Mouse (Mus musculus) urinary bladder, postnatal 4 days (tissue): ENCODE measurements at regions not wholly inside any gene's neighbourhood (a gene's known extent, or its start where the extent isn't known, plus 50 kb on each side); places are given as distances from the start of the nearest gene placed in this dataset.
"Not testable (repeated sequence)": the region's sequence is repeated elsewhere in the genome, so short reads cannot be mapped to it uniquely, and the experiment has no call there.

Experiments
- DNase-seq, 2 experiments: peaks; one replicate each; pipeline ENCODE4 v3.0.0; 2021 to 2022; ENCODE audit warnings: low spot score in 2 of 2

DNA sequence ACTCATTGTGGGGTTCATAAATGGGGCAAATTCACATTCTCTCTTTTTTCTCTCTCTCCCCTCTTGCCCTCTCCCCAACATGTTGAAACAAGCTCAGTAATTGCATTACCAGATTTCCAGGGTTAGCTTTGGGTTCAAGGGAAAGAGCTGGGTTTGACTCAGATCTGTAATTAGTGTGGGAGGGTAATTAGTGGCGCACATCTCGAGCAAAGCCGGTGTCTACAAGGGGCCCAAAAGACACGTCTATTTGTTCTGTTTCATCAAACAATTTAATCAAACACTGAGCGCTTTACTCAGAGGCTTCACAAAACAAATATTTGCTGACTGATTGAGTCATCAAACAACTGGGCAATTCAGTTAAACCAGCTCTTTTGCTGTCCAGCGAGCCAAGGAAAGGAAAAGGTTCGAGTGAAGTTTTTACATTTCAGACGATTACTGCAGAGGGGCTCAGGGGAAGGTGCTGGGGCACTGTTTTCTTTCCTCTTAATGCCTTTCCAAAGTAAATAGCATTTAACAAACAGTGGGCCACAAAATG, 193.6 kb upstream of the Six2 start:
- DNase-seq: no peak

DNA sequence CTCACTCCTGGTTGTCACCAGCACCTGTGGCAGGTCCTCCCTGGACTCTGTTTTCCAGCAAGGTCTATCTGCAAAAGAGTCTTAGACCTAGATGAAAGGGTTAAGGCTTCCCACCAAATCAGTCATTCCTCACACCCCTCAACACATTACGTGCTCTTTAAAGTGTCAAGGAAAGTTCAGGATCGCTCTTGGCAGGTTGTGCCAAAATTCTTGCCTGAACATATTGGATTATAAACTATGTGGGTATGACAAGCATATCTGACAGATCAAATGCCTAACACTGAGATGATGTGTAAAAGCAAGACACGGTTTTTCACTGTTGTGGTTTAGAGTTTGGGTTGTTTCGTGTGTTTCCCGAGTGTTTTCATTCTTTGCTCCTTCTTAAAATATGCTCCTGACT, 193.0 kb upstream of the Six2 start:
- no peak for DNase-seq

DNA sequence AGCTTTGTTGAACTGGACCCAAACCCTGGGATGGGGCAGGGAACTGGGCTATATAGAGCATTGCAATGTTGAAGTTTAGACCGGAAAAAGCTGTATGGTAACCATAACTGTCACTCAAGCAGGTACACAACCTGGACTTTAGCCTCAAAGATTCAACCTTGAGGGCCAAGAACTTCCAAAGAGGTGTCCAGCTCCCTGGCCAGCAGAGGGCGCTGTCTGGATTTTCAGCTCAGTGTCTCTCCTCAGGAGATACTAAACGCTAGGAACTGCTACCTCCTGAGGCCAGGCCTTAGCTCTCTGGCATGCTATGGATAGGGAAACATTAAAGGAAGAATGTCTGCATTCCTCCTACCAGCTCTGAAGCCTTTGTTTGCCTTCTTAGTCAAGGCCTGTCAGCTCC, 189.4 kb upstream of the Six2 start:
- no peak for DNase-seq

DNA sequence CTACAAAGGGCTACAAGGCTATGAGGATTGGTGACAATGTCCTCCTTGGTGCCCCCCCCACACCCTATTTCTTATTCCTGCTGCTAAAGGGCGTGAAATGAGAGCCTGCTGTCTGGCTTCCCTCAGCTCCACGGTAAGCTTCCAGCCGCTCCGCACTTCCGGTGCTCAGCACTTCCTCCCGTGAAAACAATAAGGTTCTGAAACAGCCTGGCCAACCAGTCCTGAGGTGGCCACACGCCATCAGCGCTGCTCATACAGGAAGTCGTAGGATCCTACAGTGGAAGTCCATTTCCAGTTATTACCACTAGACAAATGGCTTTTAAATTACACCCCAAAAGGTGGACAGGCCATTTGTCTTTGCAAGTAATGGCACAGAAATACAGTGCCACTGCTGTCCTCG, 188.8 kb upstream of the Six2 start:
- no peak for DNase-seq

DNA sequence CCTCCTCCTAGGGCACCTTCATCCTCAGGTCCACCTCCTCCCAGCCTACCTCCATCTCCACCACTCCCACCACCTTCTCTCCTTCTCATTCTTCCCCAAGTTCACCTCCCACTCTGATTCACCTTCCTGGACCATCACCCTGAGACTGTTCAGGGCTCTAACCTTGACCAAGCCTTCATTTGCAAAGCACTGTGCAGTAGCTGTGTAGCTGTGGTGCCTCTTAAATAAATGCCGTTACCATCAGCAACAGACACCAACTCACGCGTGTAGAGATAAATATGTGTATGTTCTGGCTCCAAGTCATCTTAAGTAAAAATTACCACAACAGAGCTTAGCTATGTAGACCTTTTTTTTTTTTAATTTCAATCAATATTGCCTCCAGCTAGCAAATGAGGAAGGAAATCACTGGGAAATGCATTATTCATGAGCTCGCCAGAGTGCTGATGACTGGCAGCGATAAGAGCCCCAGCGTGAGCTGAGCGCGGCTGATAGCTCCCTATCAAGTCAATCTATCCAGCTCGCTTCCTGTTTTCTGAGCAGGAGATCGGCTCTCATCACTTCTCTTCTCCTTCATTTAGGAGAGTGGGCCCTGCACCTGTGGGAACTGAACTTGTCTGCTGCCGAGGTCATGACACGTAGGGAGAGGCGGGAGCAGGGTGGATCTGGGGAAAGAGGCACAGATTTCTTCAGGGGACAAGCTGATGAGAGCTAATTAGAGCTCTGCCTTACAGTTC, 185.9 kb upstream of the Six2 start:
- no peak for DNase-seq

DNA sequence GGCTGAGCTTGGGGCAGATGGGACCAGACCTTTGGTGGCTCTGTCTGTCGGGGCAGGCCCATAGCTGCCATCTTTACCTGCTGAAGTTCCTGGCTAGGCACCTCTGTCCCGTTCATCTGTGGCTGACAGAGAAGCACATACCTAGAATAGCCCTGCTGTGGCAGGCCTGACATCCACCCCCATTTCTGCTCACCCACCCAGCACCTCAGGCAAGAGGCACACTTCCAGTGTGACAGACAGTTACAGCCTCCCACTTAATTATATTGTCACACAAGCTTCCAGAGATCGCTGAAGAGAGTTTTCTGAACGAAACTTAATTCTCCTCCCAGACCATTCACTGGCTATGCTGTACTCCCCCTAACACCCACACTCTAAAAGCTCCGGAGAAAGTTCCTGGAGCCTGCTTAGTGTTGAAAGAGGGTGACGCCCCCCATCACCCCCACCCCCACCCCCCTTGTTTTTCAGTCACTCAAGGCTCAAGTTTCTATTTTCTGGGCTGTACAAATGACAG, 184.9 kb upstream of the Six2 start:
- DNase-seq: no peak

DNA sequence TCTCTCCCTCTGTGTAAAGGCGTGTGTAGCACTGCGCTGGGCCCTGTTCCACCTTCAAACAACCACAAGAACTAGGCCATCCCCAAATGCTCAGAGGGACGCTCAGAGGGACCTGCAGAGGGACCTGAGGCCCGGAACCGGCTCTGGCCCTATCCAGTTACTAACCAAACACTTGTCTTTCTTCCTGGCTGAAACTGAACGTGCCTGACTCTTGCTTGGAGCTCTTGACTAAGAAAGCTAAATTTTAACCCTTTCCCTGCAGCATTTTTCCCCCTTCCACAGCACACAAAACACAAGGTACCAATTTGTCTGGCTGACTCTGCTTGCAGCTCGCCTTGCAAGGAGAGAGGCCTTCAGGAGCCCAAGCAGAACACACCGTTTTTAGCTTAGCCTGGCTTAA, 182.3 kb upstream of the Six2 start:
- no peak for DNase-seq

DNA sequence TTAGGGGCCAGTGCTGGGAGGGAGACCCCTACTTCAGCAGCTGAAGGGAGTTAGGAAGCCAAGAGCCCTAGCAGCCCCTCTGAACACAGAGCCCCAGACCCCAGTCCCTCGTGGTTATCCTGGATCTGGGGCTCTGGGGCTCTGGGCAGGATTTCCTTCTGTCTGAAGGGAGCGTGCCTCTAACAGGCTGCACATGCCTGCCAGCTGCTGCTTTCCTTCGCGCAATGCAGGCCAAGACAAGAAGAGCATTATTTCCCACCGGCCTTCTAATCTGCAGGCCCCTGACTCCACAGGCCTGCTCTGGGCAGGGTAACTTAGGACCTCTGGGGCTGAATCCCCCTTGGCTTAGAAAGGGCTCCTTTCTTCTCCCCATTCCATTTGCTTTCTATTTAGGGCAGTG, 181.1 kb upstream of the Six2 start:
- DNase-seq: no peak

DNA sequence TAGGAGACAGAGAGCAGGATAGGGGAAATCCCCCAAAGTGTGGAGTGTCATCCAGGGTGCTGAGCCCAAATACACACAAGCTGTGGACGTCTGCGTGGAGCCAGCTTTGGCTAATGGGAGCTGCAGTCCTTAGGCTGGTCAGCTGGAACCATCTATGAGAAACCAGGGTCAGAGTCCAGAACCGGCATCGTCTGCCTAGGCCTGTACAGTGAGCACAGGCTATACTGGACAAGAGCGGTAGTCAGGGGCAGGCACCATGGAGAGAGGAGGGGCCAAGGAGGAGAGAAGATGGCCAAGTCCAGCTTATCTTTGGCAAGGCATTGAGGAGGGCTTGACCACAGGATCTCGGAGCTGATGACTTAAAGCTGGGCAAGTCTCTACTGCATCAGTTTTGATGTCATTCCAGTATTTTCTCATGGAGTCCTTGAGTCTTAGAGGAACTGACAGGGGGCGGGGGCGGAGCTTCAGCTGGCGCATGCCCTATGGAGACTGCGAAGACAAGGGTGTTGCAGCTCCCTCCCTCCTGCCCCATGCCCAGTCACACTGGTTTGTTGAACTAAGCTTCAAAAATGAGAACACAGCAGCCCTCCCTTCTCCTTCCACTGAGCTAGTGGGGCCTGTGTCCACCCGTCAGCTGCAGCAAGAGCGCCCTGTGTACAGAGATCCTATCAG, 180.0 kb upstream of the Six2 start:
- DNase-seq: no peak

DNA sequence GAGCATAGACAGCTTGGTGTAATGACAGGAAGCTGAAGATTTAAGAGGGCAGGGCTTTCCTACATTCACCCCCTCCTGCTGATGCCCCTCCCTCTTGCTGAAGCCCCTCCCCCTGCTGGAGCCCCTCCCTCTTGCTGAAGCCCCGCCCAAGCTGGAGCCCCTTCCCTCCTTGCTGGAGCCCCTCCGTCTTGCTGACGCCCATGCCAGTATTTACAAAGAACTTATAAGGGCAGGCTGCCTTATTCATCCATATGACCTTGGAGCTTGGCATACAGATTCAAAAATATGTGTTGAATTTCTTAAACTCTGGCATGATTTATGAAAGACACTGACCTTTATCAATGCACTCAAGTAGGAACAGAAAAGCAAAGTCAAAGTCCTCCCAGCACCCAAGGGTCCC, 178.5 kb upstream of the Six2 start:
- DNase-seq: no peak

DNA sequence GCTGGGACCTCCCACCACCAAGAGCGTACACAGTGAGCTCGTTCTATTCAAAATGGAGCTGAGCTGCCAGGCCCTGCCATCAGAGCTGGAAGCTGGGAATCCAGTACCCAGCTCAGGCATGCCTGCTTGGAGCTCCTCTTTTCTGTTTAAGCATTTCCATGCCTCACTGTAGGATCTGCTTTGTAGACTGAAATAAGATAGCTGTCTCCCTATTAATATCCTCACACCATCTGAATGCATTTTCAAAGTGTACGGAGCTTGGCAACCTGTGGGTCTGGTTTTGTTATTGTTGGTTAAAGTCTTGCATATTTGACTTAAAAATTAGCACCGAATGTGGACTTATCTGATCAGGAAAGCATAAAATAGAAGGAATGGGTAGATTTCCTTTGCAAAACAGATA, 177.9 kb upstream of the Six2 start:
- DNase-seq: no peak

DNA sequence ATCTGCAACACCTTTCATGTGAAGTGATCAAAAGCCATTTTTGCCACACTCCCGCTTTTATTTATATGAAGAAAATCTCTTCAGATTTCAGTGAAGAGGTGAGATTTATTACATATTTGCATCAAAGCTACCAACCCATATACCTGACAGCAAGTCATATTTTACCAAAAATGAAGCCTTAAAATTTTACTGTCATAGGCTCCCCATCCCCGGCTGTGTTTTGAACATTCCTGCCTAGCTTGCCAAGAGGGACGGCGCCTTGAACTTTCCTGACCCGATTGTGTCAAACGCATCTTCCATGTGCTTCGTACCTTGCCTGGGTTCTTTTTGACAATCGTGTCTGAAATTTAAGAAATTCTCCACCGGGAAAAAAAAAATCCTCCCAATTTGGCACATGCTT, 173.3 kb upstream of the Six2 start:
- no peak for DNase-seq

DNA sequence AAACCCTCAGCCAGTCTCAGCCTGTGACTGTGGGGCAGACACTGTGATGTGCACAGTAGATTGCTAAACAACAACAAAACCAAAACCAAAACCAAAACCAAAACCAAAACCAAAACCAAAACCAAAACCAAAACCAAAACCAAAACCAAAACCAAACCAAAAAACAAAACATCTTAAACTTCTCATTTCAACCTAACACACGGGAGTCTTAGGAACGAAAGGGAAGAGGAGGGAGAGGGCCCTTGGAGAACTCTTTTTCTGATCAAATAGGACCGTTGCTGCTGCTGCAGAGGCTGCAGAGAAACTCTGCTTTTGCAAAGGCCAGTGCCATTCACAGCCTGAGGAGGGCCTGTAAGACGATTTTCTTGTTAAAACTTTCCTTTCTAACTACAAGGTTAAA, 172.7 kb upstream of the Six2 start:
- no peak for DNase-seq

DNA sequence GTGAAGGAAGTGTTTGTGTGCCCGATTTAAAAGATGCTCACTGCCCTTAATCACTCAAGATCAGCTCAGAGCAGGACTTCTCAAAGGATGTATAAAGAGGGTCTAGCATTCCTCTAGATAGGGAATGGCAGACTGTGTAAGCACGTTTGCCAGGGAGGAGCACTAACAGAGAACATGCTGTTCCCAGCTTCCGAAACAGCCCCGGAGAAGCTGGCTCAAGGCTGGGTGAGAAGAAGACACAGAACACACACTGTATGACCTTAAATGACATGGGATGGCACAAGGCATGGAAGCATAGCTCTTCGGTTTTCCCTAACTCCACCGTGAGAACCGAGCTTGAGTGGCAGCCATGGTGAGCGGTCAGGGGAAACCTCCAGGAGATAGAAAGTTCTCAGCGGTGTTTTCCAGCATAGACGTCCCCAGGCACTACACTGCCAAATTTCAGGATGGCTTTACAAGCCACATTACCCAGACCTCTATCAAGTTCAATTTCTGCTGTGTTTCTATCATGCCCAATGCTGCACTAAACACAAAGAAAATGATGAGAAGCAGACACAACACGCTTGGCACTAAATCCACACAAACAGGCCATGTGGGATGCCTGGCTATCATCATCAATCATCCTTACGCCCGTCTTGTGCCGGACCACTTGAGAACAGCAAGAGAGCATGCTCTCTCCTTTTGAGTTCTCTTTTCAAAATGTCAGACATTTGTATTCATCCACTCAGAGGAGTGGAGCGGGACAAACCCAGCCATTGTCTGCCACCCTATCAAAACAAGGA, 172.0 kb upstream of the Six2 start:
- DNase-seq: no peak

DNA sequence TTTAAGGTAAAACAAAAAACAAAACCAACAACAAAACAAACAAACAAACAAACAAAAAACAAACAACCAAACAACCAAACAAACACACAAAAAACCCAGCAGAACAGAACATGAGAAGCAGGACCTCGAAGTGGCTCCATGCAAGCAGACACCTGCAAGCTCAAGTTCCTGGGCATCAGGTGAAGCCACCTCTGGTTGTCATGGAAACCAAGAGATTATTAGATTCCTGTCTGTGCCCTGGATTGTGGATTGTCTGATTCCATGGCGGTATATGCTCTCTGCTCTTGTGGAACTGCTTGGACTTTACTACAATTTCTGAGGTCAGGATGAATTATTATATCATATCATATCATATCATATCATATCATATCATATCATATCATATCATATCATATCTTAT, 170.4 kb upstream of the Six2 start:
- DNase-seq: no peak

DNA sequence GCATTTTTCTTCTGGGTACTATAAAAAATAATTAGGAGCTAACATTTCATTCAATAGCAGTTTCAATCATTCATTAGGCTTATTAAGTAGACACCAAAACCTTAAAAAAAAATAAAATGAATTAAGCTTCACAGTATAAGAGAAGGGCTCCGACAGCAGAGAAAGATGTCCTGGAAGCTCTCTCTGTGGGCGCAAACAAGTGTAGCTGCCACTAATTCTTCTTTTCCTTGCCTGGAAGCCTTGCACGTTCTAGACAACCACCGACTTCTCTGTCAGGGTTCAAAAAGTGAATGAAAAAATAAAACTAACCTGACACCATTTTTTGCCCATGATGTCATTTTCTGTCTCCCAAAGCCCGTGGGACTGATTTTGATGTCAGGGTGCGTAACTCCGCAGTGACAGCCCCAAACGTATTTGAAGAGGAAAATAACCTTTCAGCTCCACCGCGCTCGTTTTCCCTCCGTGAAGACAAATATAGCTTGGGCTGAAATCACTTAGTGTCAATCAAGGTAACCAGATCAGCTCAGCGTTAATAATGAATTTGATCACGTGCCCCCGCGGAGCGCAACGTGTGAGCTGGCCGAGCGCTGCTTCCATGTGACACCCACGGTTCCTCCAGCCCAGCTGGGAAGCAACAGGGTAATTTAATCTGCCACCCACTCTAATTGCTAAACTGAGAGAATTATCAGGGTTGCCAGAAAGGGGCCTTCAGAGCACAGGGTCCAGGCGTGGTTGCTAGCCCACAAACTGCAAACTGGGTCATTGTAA, 169.8 kb upstream of the Six2 start:
- no peak for DNase-seq

DNA sequence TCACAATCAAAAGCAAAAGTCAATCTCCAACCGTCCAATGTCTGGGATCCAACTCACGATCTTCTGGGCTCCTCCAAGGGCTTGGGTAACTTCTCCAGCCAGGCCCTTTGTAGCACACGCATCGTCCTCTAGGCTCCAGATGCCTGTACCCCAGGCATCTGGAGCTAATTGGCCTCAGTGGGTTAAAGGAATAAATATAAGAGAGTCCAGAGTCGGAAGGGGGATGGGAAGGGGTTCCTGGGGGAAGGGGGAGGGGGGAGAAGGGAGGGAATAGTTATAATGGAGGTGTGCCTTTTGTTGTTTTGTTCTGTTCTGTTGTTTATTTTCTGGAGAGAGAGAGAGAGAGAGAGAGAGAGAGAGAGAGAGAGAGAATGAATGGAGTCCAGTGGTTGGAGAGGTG, 168.8 kb upstream of the Six2 start:
- DNase-seq: not testable (repeated sequence)

DNA sequence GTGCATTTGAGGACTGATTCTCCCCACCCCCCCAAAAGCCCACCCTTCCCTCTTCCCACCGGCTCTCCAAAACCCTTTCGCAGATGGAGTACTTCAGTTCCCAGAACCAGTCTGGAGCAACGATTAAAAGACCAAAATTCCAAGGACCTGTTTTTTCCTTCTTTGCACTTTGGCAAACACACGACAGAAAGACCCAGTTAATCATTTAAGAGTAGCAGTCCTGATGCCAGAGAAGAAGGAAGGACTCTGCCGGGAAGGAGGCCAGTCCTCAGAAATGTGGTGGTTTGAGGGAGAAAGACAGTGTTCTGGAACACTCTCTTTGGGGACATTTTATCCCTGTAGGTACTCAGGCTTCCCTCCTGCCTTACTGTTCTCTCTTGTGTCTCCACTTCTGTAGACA, 165.1 kb upstream of the Six2 start:
- no peak for DNase-seq

DNA sequence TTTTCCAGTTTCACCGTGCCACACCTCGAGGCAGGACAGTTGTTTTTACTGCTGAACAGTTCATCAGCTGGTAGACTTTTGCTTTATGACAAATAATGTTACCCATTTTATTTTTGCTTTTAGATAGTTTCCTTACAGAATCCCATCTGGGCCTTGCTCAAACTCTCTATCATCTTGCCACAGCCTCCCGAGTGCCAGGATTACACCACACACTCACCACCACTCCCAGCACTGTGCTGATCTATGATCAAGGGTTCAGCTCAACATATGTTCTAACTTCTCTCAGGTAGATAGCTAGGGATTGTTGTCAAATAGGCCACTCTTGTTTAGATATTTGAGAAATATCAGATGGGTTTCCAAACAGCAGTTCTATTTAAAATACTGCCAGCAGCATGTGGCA, 160.5 kb upstream of the Six2 start:
- peak in 1 of 2 experiments; percentile 22 for DNase-seq

DNA sequence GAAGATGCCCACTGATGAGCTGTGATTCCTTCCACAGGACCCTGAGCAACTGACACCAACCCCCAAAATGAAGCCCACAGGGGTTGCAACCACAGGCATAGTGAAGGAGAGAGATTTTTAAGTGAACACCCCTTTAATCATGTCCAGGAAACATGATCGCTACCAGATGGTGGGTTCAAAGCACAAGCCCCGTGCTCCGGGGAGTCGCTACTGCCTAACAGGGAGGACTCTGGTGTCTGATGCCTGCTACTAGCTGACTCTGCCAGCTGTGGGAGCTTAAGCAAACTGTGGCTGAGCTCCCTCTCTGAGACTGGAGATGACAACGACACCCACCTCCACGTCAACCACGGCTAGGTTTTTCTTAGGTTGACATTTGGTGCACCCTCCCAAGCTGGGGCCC, 159.7 kb upstream of the Six2 start:
- DNase-seq: no peak

DNA sequence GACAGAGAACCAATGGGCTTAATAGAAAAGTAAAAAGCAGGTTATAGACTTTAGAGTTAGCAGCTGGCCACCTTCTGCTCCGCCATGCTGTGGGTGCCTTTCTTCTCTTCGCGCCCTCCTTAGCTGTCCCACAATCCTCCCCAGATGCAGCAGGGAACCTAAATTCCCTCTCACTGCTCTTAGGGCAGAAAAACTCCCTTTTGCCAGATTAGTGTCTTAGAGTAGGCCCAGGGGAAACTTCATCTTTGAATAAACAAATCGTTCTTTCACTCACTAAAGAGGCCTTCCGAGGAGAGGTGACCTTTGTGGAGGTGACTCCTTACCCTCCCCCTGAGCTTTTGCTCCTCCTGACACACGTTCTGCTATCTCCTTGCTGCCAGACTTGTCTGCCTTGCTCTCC, 157.0 kb upstream of the Six2 start:
- no peak for DNase-seq

DNA sequence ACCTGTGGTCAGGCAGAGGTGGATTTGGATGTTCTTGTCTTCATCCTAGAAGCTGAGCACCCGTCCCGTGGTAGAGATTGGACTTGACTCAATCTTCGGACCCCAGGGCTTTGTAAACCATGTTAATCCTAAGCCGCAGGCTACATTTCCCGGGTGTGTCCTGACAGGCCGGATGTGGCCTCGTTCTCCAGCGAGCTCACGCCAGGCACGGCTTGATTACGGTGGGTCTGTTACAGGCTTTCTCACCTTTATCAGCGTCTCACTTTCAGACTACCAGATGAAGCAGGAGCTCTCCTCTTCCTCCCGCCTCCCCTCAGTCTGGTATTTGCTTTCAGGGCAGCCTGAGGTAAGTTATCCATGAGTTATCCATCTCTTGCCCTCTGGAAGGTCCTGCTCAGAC, 156.4 kb upstream of the Six2 start:
- DNase-seq: no peak
